Mouse (Mus musculus) MEL (cell line): ENCODE data around the gene Mau2. TPM values are rescaled to one million over a fixed set of nuclear protein-coding genes. Genes with fewer than 3 reads are reported as not detected.

Source experiments
- DNase-seq: peaks from one replicate; pipeline ENCODE4 v3.0.0; 2011; ENCODE audit warnings: low read depth, low spot score
- H3K27ac ChIP-seq: 2 replicates; pipeline ENCODE4 v1.5.1; 2012; ENCODE audit warnings: low read depth, mild to moderate bottlenecking, control low read depth, low read length, moderate library complexity; ENCODE audit not compliant: control insufficient read depth
- H3K27me3 ChIP-seq, 2 experiments: fragments of 150-350 bp in 1 of 2; sonication (generic) in 1 of 2; 2 replicates each; pipeline ENCODE4 v1.6.1; 2012; ENCODE audit warnings: low read length in 2 of 2, mild to moderate bottlenecking in 2 of 2, improper control_type of control experiment in 1 of 2, moderate library complexity in 1 of 2; ENCODE audit not compliant: insufficient read depth in 2 of 2, control insufficient read depth in 1 of 2
- H3K36me3 ChIP-seq, 2 experiments: 2 replicates each; pipeline ENCODE4 v1.6.1; 2012 to 2014; ENCODE audit warnings: low read length in 2 of 2, improper control_type of control experiment in 1 of 2, inconsistent platforms in 1 of 2, mild to moderate bottlenecking in 1 of 2; ENCODE audit not compliant: insufficient read depth in 2 of 2, control insufficient read depth in 1 of 2
- H3K4me1 ChIP-seq, 2 experiments: fragments of 150-350 bp in 1 of 2; sonication (generic) in 1 of 2; 2 replicates each; pipeline ENCODE4 v1.6.1; 2012; ENCODE audit warnings: low read length in 2 of 2, improper control_type of control experiment in 1 of 2, mild to moderate bottlenecking in 1 of 2; ENCODE audit not compliant: insufficient read depth in 2 of 2, control insufficient read depth in 1 of 2
- H3K4me3 ChIP-seq, 2 experiments: fragments of 150-350 bp in 1 of 2; sonication (generic) in 1 of 2; 2 replicates each; pipeline ENCODE4 v1.5.1; 2012; ENCODE audit warnings: low read depth in 2 of 2, low read length in 2 of 2, mild to moderate bottlenecking in 2 of 2, moderate library complexity in 2 of 2, control low read depth in 1 of 2, improper control_type of control experiment in 1 of 2; ENCODE audit not compliant: control insufficient read depth in 1 of 2, insufficient read depth in 1 of 2
- H3K79me2 ChIP-seq: 2 replicates; pipeline ENCODE4 v1.6.1; 2012; ENCODE audit warnings: mild to moderate bottlenecking, low read length, moderate library complexity; ENCODE audit not compliant: control insufficient read depth, poor library complexity, insufficient read depth
- H3K9ac ChIP-seq: 2 replicates; pipeline ENCODE4 v1.6.1; 2012; ENCODE audit warnings: low read depth, mild to moderate bottlenecking, control low read depth, low read length, moderate library complexity; ENCODE audit not compliant: control insufficient read depth, poor library complexity, severe bottlenecking
- H3K9me3 ChIP-seq: fragments of 150-350 bp; sonication (generic); replicated peaks from 2 replicates; pipeline ENCODE4 v1.6.1; 2012; ENCODE audit warnings: mild to moderate bottlenecking, low read length, improper control_type of control experiment, moderate library complexity; ENCODE audit not compliant: insufficient read depth
- BHLHE40 ChIP-seq: IDR thresholded peaks from 2 replicates; pipeline ENCODE4 v1.6.1; 2012; ENCODE audit warnings: low read depth, mild to moderate bottlenecking, inconsistent platforms, low read length, improper control_type of control experiment, borderline replicate concordance
- CHD2 ChIP-seq: IDR thresholded peaks from 2 replicates; pipeline ENCODE4 v1.6.1; 2011; ENCODE audit warnings: low read length, improper control_type of control experiment
- CTCF ChIP-seq, 3 experiments: IDR thresholded peaks in 2 of 3; conservative IDR thresholded peaks in 1 of 3; 2 replicates each; pipeline ENCODE4 v1.5.1; 2011 to 2012; ENCODE audit warnings: low read length in 3 of 3, low read depth in 2 of 3, mild to moderate bottlenecking in 2 of 3, improper control_type of control experiment in 1 of 3, inconsistent platforms in 1 of 3, mixed read lengths in 1 of 3, moderate library complexity in 1 of 3; ENCODE audit not compliant: control insufficient read depth in 1 of 3, insufficient read depth in 1 of 3, poor library complexity in 1 of 3, severe bottlenecking in 1 of 3
- E2F4 ChIP-seq: IDR thresholded peaks from 2 replicates; pipeline ENCODE4 v1.6.1; 2011; ENCODE audit warnings: low read depth, low read length, improper control_type of control experiment, borderline replicate concordance
- ELF1 ChIP-seq: IDR thresholded peaks from 2 replicates; pipeline ENCODE4 v1.6.1; 2014; ENCODE audit warnings: low read depth, mild to moderate bottlenecking, inconsistent platforms, low read length, improper control_type of control experiment, moderate library complexity
- GABPA ChIP-seq: IDR thresholded peaks from 2 replicates; pipeline ENCODE4 v1.6.1; 2012; ENCODE audit warnings: low read depth, mild to moderate bottlenecking, inconsistent platforms, low read length, improper control_type of control experiment, moderate library complexity
- KAT2A ChIP-seq: conservative IDR thresholded peaks from 2 replicates; pipeline ENCODE4 v1.6.1; 2012; ENCODE audit warnings: low read depth, low read length, improper control_type of control experiment, inconsistent platforms
- MAX ChIP-seq: IDR thresholded peaks from 2 replicates; pipeline ENCODE4 v1.6.1; 2011; ENCODE audit warnings: low read length, improper control_type of control experiment
- MAZ ChIP-seq: IDR thresholded peaks from 2 replicates; pipeline ENCODE4 v1.6.1; 2012; ENCODE audit warnings: low read depth, mild to moderate bottlenecking, inconsistent platforms, low read length, improper control_type of control experiment
- MYB ChIP-seq: IDR thresholded peaks from 2 replicates; pipeline ENCODE4 v1.6.1; 2011; ENCODE audit warnings: mild to moderate bottlenecking, low read depth, low read length, improper control_type of control experiment
- MYC ChIP-seq: IDR thresholded peaks from 2 replicates; pipeline ENCODE4 v1.6.1; 2011; ENCODE audit warnings: low read depth, mild to moderate bottlenecking, low read length, improper control_type of control experiment, moderate library complexity
- NELFE ChIP-seq: IDR thresholded peaks from 2 replicates; pipeline ENCODE4 v1.6.1; 2011; ENCODE audit warnings: low read depth, low read length, improper control_type of control experiment
- POLR2A ChIP-seq, 2 experiments: IDR thresholded peaks; 2 replicates each; pipeline ENCODE4 v1.6.1; 2011 to 2012; ENCODE audit warnings: low read length in 2 of 2, mild to moderate bottlenecking in 2 of 2, control low read depth in 1 of 2, improper control_type of control experiment in 1 of 2, low read depth in 1 of 2, moderate library complexity in 1 of 2; ENCODE audit not compliant: control insufficient read depth in 1 of 2, insufficient read depth in 1 of 2, poor library complexity in 1 of 2
- POLR2AphosphoS2 ChIP-seq: IDR thresholded peaks from 2 replicates; pipeline ENCODE4 v1.6.1; 2011; ENCODE audit warnings: low read length, improper control_type of control experiment
- POLR2AphosphoS5 ChIP-seq: IDR thresholded peaks from 2 replicates; pipeline ENCODE4 v1.6.1; 2012; ENCODE audit warnings: low read depth, borderline replicate concordance, mild to moderate bottlenecking, inconsistent platforms, low read length, moderate library complexity, mixed read lengths
- RAD21 ChIP-seq: IDR thresholded peaks from 2 replicates; pipeline ENCODE4 v1.6.1; 2011; ENCODE audit warnings: mild to moderate bottlenecking, low read depth, low read length, improper control_type of control experiment
- SIN3A ChIP-seq: IDR thresholded peaks from 2 replicates; pipeline ENCODE4 v1.6.1; 2012; ENCODE audit warnings: low read length, improper control_type of control experiment, inconsistent platforms
- SMC3 ChIP-seq: IDR thresholded peaks from 2 replicates; pipeline ENCODE4 v1.6.1; 2011; ENCODE audit warnings: low read depth, low read length, improper control_type of control experiment
- TAL1 ChIP-seq: IDR thresholded peaks from 2 replicates; pipeline ENCODE4 v1.6.1; 2012; ENCODE audit warnings: mild to moderate bottlenecking, inconsistent platforms, low read length, moderate library complexity, mixed read lengths
- TBP ChIP-seq: IDR thresholded peaks from 2 replicates; pipeline ENCODE4 v1.8.0; 2011; ENCODE audit warnings: low read depth, low read length, improper control_type of control experiment
- USF1 ChIP-seq: IDR thresholded peaks from 2 replicates; pipeline ENCODE4 v1.6.1; 2014; ENCODE audit warnings: low read depth, mild to moderate bottlenecking, inconsistent platforms, low read length, improper control_type of control experiment, moderate library complexity
- USF2 ChIP-seq, 2 experiments: IDR thresholded peaks; 2 replicates each; pipeline ENCODE4 v1.6.1; 2011 to 2012; ENCODE audit warnings: improper control_type of control experiment in 2 of 2, low read length in 2 of 2, borderline replicate concordance in 1 of 2, inconsistent platforms in 1 of 2, low read depth in 1 of 2, mild to moderate bottlenecking in 1 of 2; ENCODE audit not compliant: insufficient read depth in 1 of 2
- ZC3H11A ChIP-seq: IDR thresholded peaks from 2 replicates; pipeline ENCODE4 v1.6.1; 2012; ENCODE audit warnings: low read depth, mild to moderate bottlenecking, inconsistent platforms, low read length, improper control_type of control experiment
- ZKSCAN1 ChIP-seq: IDR thresholded peaks from 2 replicates; pipeline ENCODE4 v1.6.1; 2012; ENCODE audit warnings: low read depth, mild to moderate bottlenecking, inconsistent platforms, low read length, improper control_type of control experiment, moderate library complexity
- ZMIZ1 ChIP-seq: IDR thresholded peaks from 2 replicates; pipeline ENCODE4 v1.6.1; 2012; ENCODE audit warnings: low read depth, mild to moderate bottlenecking, inconsistent platforms, low read length, improper control_type of control experiment, moderate library complexity
- ZNF384 ChIP-seq: IDR thresholded peaks from 2 replicates; pipeline ENCODE4 v1.6.1; 2012; ENCODE audit warnings: low read depth, mild to moderate bottlenecking, inconsistent platforms, low read length, improper control_type of control experiment
- polyA plus RNA-seq, 2 experiments: library from polyadenylated mRNA; stranded (reverse) in 1 of 2; unstranded in 1 of 2; fragments of >175 nt in 1 of 2; fragments of >200 nt in 1 of 2; gene quantifications; 2 replicates each; pipeline versions ENCODE4 v1.2.1 to v1.2.4; 2012; ENCODE audit warnings: low replicate concordance in 2 of 2, low read depth in 1 of 2; ENCODE audit not compliant: insufficient read length in 2 of 2, insufficient read depth in 1 of 2, missing spikeins in 1 of 2
- total RNA-seq: library from RNA; depleted of rRNA; stranded (reverse); fragments of 300-350 nt; gene quantifications from 2 replicates; pipeline ENCODE4 v1.2.3, GENCODE M21; 2012

Gene Mau2
- total and polyA plus RNA-seq, 3 experiments, result 39.2 to 43.4 TPM; not detected in 1

DNA sequence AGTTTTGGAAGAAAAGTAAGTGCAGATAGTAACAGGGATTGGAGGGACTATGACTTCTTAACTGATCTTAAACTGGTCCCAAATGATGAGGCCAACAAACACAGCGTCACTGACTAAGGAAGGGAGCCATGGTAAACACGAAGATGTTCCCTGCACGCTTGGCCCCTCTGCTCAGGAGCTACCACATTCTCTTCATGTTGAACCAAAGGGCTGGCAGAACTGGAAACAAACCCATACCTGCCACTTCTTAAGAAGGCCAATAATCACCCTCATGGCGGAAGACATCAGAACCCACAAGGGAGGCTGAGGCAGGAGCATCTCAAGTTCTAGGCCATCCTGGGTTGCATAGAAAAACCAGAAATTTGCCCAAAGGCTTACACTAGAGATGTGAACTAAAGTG is 43.3 kb downstream of the Mau2 start:
- peaks cover 6 to 19% of the 10 kb centered on the region in 2 experiments; a peak in 3 of 4 replicates for H3K4me1 ChIP-seq
- no peak overlapping the region for H3K27ac ChIP-seq

GRCm38 (mm10) chr8:69998706-69999105 is 43.8 kb downstream of the Mau2 start:
- peaks cover 11 to 22% of the 10 kb centered on the region in 2 experiments for H3K4me1 ChIP-seq
- DNase-seq, result no peak

More for the DNA sequence above, 43.3 kb downstream of the Mau2 start:
- peaks cover 0 to 22% of the 10 kb centered on the region in 2 experiments; a peak in 2 of 4 replicates for H3K36me3 ChIP-seq
- peaks cover 20% of the 10 kb centered on the region for H3K79me2 ChIP-seq
- TF ChIP-seq ZNF384 (peak; percentile 65), NELFE (no peak)
- no peaks in the 10 kb centered on the region for H3K9me3 ChIP-seq
- H3K4me3 ChIP-seq, result no peak overlapping the region
- no peak for DNase-seq
- no peaks in the 10 kb centered on the region for H3K27me3 ChIP-seq
- H3K9ac ChIP-seq, result no peak overlapping the region

DNA sequence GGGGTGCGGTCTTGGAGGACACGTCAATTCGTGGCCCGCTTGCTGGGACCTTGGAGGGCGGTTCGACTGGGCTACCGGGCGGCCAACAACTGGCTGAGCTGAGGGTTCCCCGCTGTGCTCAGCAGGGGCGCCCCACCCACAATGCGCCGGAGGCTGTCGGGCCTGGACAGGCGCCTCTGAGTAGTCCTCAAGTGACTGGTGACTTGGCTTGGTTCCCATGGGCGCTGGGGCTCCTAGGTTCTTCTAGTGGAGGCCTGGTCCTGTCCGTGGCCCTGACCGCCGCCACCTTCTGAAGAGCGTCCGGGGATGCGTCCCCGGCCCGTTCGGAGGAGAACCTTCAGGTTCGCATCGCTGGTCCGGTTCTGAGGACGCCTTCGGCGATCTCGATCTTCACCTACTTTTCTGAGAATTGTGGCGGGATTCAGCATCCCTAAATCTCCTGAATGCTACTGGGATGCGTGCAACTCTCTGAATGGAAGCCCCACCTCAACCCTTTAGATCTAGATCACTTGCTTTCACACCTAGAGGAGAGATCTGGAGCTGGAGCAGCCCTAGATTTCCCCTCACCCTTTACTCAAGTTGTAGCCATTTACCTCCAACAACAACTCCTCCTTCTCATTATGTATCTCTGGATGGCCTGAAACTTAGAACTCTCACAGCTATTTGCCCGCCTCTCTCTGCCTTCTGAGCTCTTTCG is 45.8 kb downstream of the Mau2 start:
- H3K4me1 ChIP-seq, result peaks cover 14 to 16% of the 10 kb centered on the region in 2 experiments
- H3K27ac ChIP-seq, result peak overlapping the region; percentile 79
- no peak for DNase-seq
- peak; percentile 64; the same call in 1 of the 2 replicates for TF ChIP-seq E2F4
- TF ChIP-seq ZMIZ1, result peak; percentile 71; the same call in 1 of the 2 replicates
- TF ChIP-seq KAT2A, result no peak
- TF ChIP-seq MYC, result no peak
- no peak for TF ChIP-seq GABPA
- peak; percentile 60; the same call in 1 of the 2 replicates for TF ChIP-seq POLR2AphosphoS2
- no peak for TF ChIP-seq CTCF (IDR thresholded peaks at IDR 0.05 in 2 of 3, conservative IDR thresholded peaks at IDR 0.05 in 1 of 3; ENCODE audit: control insufficient read depth in 1 of 3, insufficient read depth in 1 of 3, low read depth in 2 of 3, low read length in 3 of 3, poor library complexity in 1 of 3, severe bottlenecking in 1 of 3)
- no peak for TF ChIP-seq USF2 (IDR thresholded peaks at IDR 0.05; ENCODE audit: borderline replicate concordance in 1 of 2, insufficient read depth in 1 of 2, low read depth in 1 of 2, low read length in 2 of 2)
- TF ChIP-seq BHLHE40, result no peak
- TF ChIP-seq ELF1, result no peak
- TF ChIP-seq TAL1, result no peak
- peak; percentile 47 for TF ChIP-seq SIN3A
- TF ChIP-seq CHD2, result no peak
- TF ChIP-seq POLR2AphosphoS5, result no peak
- peak in 1 of 2 experiments; percentile 76; a peak in 2 of 4 replicates for TF ChIP-seq POLR2A (IDR thresholded peaks at IDR 0.05; ENCODE audit: control insufficient read depth in 1 of 2, insufficient read depth in 1 of 2, low read depth in 1 of 2, low read length in 2 of 2, poor library complexity in 1 of 2)
- TF ChIP-seq MAZ, result no peak
- no peak for TF ChIP-seq ZKSCAN1
- TF ChIP-seq USF1, result no peak
- no peak for TF ChIP-seq MAX
- TF ChIP-seq MYB, result no peak
- no peak for TF ChIP-seq SMC3
- no peak; the same call in 1 of the 2 replicates for TF ChIP-seq TBP
- no peak for TF ChIP-seq ZC3H11A

More at GRCm38 (mm10) chr8:69998706-69999105, 43.8 kb downstream of the Mau2 start:
- H3K27me3 ChIP-seq, result no peaks in the 10 kb centered on the region
- H3K4me3 ChIP-seq, result no peak overlapping the region
- H3K79me2 ChIP-seq, result peaks cover 25% of the 10 kb centered on the region
- H3K9me3 ChIP-seq, result no peaks in the 10 kb centered on the region
- peaks cover 0 to 27% of the 10 kb centered on the region in 2 experiments; a peak in 2 of 4 replicates for H3K36me3 ChIP-seq
- no peak overlapping the region for H3K27ac ChIP-seq
- H3K9ac ChIP-seq, result no peak overlapping the region
- TF ChIP-seq MYC (no peak), RAD21 (no peak)

More for the DNA sequence above, 45.8 kb downstream of the Mau2 start:
- H3K36me3 ChIP-seq, result peaks cover 0 to 26% of the 10 kb centered on the region in 2 experiments; a peak in 3 of 4 replicates
- peaks cover 39% of the 10 kb centered on the region for H3K79me2 ChIP-seq
- peak overlapping the region; percentile 90 for H3K9ac ChIP-seq
- H3K9me3 ChIP-seq, result no peaks in the 10 kb centered on the region
- H3K27me3 ChIP-seq, result no peaks in the 10 kb centered on the region
- peak overlapping the region; percentile 70 to 83 for H3K4me3 ChIP-seq
